ENCODE assay signal across 8 mouse cellular contexts in genomic region chr2:170496154-170496930, GRCm38 (mm10). TPM values are rescaled to one million over a fixed set of nuclear protein-coding genes. Genes with fewer than 3 reads are reported as not detected.
DNase-seq lines count a peak whose midpoint lies in the region; ATAC-seq and TF ChIP-seq lines count a peak whose summit lies in the region.

TSS of gene Pfdn4 (plus strand) at chr2:170496428.

- H3K9me3 ChIP-seq in lung, embryonic 16.5 days (ENCODE audit: control insufficient read depth, low read length) = no peaks in the 10 kb centered on the region
- H3K9me3 ChIP-seq in heart, embryonic 11.5 days (replicated peaks; ENCODE audit: control insufficient read depth, low read length) = no peaks in the 10 kb centered on the region

- no peak for TF ChIP-seq CTCF in cortical plate, adult 2 months (IDR thresholded peaks at IDR 0.05; ENCODE audit: extremely low read depth, insufficient read depth, low read length)

- H3K27ac ChIP-seq in lung, embryonic 16.5 days (ENCODE audit: low read length) = no peak within 1 kb of the TSS
- H3K27ac ChIP-seq in cortical plate, adult 2 months (ENCODE audit: insufficient read depth, low read length) = no peak within 1 kb of the TSS
- H3K27ac ChIP-seq in heart, embryonic 11.5 days (ENCODE audit: low read depth, low read length) = no peak within 1 kb of the TSS

- peak; percentile 63; the same call in 1 of the 2 replicates for ATAC-seq in lung, embryonic 16.5 days (ENCODE audit: low read depth)
- no peak for ATAC-seq in heart, embryonic 11.5 days (replicated peaks; ENCODE audit: insufficient number of reproducible peaks, low FRiP score, low TSS enrichment)
- no peak for ATAC-seq in megakaryocyte progenitor cell, adult 5-6 weeks (replicated peaks; ENCODE audit: poor library complexity)

- H3K4me1 ChIP-seq in lung, embryonic 16.5 days (replicated peaks; ENCODE audit: control insufficient read depth, insufficient read depth, low read length) = peaks cover 4% of the 10 kb centered on the region
- H3K4me1 ChIP-seq in cortical plate, adult 2 months (ENCODE audit: control insufficient read depth, insufficient read depth, low read length) = no peaks in the 10 kb centered on the region
- H3K4me1 ChIP-seq in heart, embryonic 11.5 days (ENCODE audit: control insufficient read depth, insufficient read depth, low read length) = peaks cover 2% of the 10 kb centered on the region; the same call in 1 of the 2 replicates

- peak within 1 kb of the TSS; percentile 25; the same call in 1 of the 2 replicates for H3K4me3 ChIP-seq in lung, embryonic 16.5 days (ENCODE audit: low read length)
- H3K4me3 ChIP-seq in cortical plate, adult 2 months (ENCODE audit: insufficient read depth, low read length) = no peak within 1 kb of the TSS
- H3K4me3 ChIP-seq in heart, embryonic 11.5 days (ENCODE audit: low read depth, low read length) = peak within 1 kb of the TSS; percentile 15

- H3K4me2 ChIP-seq in lung, embryonic 16.5 days (ENCODE audit: low read depth, low read length) = peak within 1 kb of the TSS; percentile 37
- H3K4me2 ChIP-seq in heart, embryonic 11.5 days = peak within 1 kb of the TSS; percentile 46

- no peak within 1 kb of the TSS for H3K9ac ChIP-seq in lung, embryonic 16.5 days (ENCODE audit: low read length)
- H3K9ac ChIP-seq in heart, embryonic 11.5 days (ENCODE audit: low read depth, low read length) = no peak within 1 kb of the TSS

- peaks cover 63% of the 10 kb centered on the region for H3K27me3 ChIP-seq in lung, embryonic 16.5 days (ENCODE audit: control insufficient read depth, insufficient read depth, low read depth, low read length)
- peaks cover 93% of the 10 kb centered on the region for H3K27me3 ChIP-seq in heart, embryonic 11.5 days (ENCODE audit: control insufficient read depth, insufficient read depth, low read length)

- whole genome bisulfite sequencing in lung, embryonic 16.5 days = under 1% methylated on average over 46 of the region's 46 CpGs
- under 1% methylated on average over 46 of the region's 46 CpGs for WGBS in heart, embryonic 11.5 days (ENCODE audit: insufficient replicate concordance)

- DNase-seq in lung, postnatal 4 days = no peak
- peak; percentile 36 for DNase-seq in kidney, postnatal 14 days
- DNase-seq in frontal cortex, postnatal 10 days (ENCODE audit: low spot score in 2 of 2) = no peak
- no peak for DNase-seq in adipocyte (ENCODE audit: low spot score)

- TF ChIP-seq POLR2A in cortical plate, adult 2 months (IDR thresholded peaks at IDR 0.05; ENCODE audit: extremely low read depth, insufficient read depth, low read length) = no peak

- no peaks in the 10 kb centered on the region for H3K36me3 ChIP-seq in lung, embryonic 16.5 days (ENCODE audit: control insufficient read depth, insufficient read depth, low read length)
- H3K36me3 ChIP-seq in heart, embryonic 11.5 days (ENCODE audit: control insufficient read depth, insufficient read depth, low read length) = no peaks in the 10 kb centered on the region

RNA-seq across cellular contexts. Expression of gene Pfdn4, which starts in this region (rescaled TPM):
- 69.2 and 77.2 TPM in 2 replicates for polyA plus RNA-seq in lung, embryonic 16.5 days (2015; fragmentation: Nextera tagmentation; extraction: Ambion mirVana)
- polyA plus RNA-seq in cortical plate, adult 2 months (2012; rRNA removed) = 29.4 and 33.2 TPM in 2 replicates
- 54.3 and 61.3 TPM in 2 replicates for polyA plus RNA-seq in heart, embryonic 11.5 days (2014; fragmentation: Nextera tagmentation; extraction: Ambion mirVana)
- total RNA-seq in megakaryocyte progenitor cell, adult 5-6 weeks (2015) = 56.2 and 65.0 TPM in 2 replicates
- total RNA-seq in megakaryocyte progenitor cell, adult 5-6 weeks (2017) = 78.6 and 104 TPM in 2 replicates
